Mouse (Mus musculus) thymus, adult 2 months (tissue): ENCODE results near the gene Zfp296. TPM values are rescaled to one million over a fixed set of nuclear protein-coding genes. Genes with fewer than 3 reads are reported as not detected.

Experiments used
- DNase-seq: peaks from one replicate; pipeline ENCODE4 v3.0.0; 2021
- H3K27ac ChIP-seq: fragments of 200-500 bp; 2 replicates; pipeline ENCODE4 v1.5.1; 2012; ENCODE audit warnings: low read length, control low read depth; ENCODE audit not compliant: control insufficient read depth, insufficient read depth
- H3K27me3 ChIP-seq: fragments of 200-500 bp; 2 replicates; pipeline ENCODE4 v1.6.1; 2012; ENCODE audit warnings: mild to moderate bottlenecking, low read length, moderate library complexity, mixed read lengths; ENCODE audit not compliant: control insufficient read depth, insufficient read depth
- H3K36me3 ChIP-seq: fragments of 200-500 bp; 2 replicates; pipeline ENCODE4 v1.6.1; 2012; ENCODE audit warnings: mild to moderate bottlenecking, low read length, moderate library complexity; ENCODE audit not compliant: control insufficient read depth, insufficient read depth
- H3K4me1 ChIP-seq: fragments of 200-500 bp; replicated peaks from 2 replicates; pipeline ENCODE4 v1.6.1; 2012; ENCODE audit warnings: low read length; ENCODE audit not compliant: control insufficient read depth, insufficient read depth
- H3K4me3 ChIP-seq: fragments of 200-500 bp; 2 replicates; pipeline ENCODE4 v1.5.1; 2012; ENCODE audit warnings: mild to moderate bottlenecking, low read length, control low read depth, moderate library complexity; ENCODE audit not compliant: control insufficient read depth, insufficient read depth
- CTCF ChIP-seq: fragments of 200-500 bp; IDR thresholded peaks from 2 replicates; pipeline ENCODE4 v1.5.1; 2012; ENCODE audit warnings: mild to moderate bottlenecking, control low read depth, low read length, moderate library complexity, borderline replicate concordance; ENCODE audit not compliant: control insufficient read depth, poor library complexity, insufficient read depth; ENCODE audit errors: extremely low read depth
- POLR2A ChIP-seq: fragments of 200-500 bp; IDR thresholded peaks from 2 replicates; pipeline ENCODE4 v1.6.1; 2012; ENCODE audit warnings: mild to moderate bottlenecking, low read length, control low read depth, moderate library complexity; ENCODE audit not compliant: control insufficient read depth, poor library complexity, insufficient read depth; ENCODE audit errors: extremely low read depth
- WGBS: fragments of 180-500 bp; shearing (Covaris S2); methylation state at CpG from one replicate; pipeline ENCODE4 v1.1.7; 2018; 5-methylcytosine and 5-hydroxymethylcytosine counted together
- polyA plus RNA-seq: library from polyadenylated mRNA; depleted of rRNA; stranded (reverse); fragments of >200 nt; gene quantifications from 2 replicates; pipeline ENCODE4 v1.2.3, GENCODE M21; 2012

Zfp296 gene
- polyA plus RNA-seq, 1 experiment: 4.7 TPM

GRCm38 (mm10) chr7:19609641-19610332 is 32.7 kb downstream of the Zfp296 start:
- Histone ChIP-seq H3K4me1 (no peaks in the 10 kb centered on the region), H3K4me3 (no peak overlapping the region), H3K27me3 (no peaks in the 10 kb centered on the region), H3K27ac (no peak overlapping the region), H3K36me3 (no peaks in the 10 kb centered on the region)
- 96% methylated on average over 12 of the region's 12 CpGs for WGBS
- TF ChIP-seq POLR2A (no peak), CTCF (no peak)
- DNase-seq: no peak

- H3K4me3 ChIP-seq: no peak overlapping the region
- 85% methylated on average over 5 of the region's 5 CpGs for WGBS
- H3K27me3 ChIP-seq: no peaks in the 10 kb centered on the region
- no peaks in the 10 kb centered on the region for H3K4me1 ChIP-seq
- no peak for TF ChIP-seq CTCF
- TF ChIP-seq POLR2A: no peak
- no peaks in the 10 kb centered on the region for H3K36me3 ChIP-seq
- no peak for DNase-seq
- H3K27ac ChIP-seq: no peak overlapping the region
Measured at GRCm38 (mm10) chr7:19610969-19611368, 33.9 kb downstream of the Zfp296 start.

GRCm38 (mm10) chr7:19615036-19615577 is 38.0 kb downstream of the Zfp296 start:
- Histone ChIP-seq H3K27me3 (no peaks in the 10 kb centered on the region), H3K27ac (no peak overlapping the region), H3K4me1 (no peaks in the 10 kb centered on the region), H3K36me3 (no peaks in the 10 kb centered on the region), H3K4me3 (no peak overlapping the region)
- DNase-seq: no peak
- 79% methylated on average over 12 of the region's 12 CpGs for WGBS
- TF ChIP-seq POLR2A (no peak), CTCF (no peak)

- Histone ChIP-seq H3K27ac (no peak overlapping the region), H3K27me3 (no peaks in the 10 kb centered on the region), H3K36me3 (no peaks in the 10 kb centered on the region), H3K4me3 (no peak overlapping the region), H3K4me1 (no peaks in the 10 kb centered on the region)
- WGBS: 59% methylated on average over 35 of the region's 35 CpGs
- peak; percentile 67 for DNase-seq
- TF ChIP-seq POLR2A: no peak
- no peak for TF ChIP-seq CTCF
Measured at GRCm38 (mm10) chr7:19619004-19619801, 42.1 kb downstream of the Zfp296 start.

GRCm38 (mm10) chr7:19620811-19621210 is 43.7 kb downstream of the Zfp296 start:
- Histone ChIP-seq H3K4me1 (no peaks in the 10 kb centered on the region), H3K27me3 (no peaks in the 10 kb centered on the region), H3K4me3 (no peak overlapping the region), H3K36me3 (no peaks in the 10 kb centered on the region), H3K27ac (no peak overlapping the region)
- no peak for TF ChIP-seq CTCF
- no peak for TF ChIP-seq POLR2A
- WGBS: 96% methylated on average over 7 of the region's 7 CpGs
- DNase-seq: no peak

GRCm38 (mm10) chr7:19622241-19622640 is 45.2 kb downstream of the Zfp296 start:
- no peak for DNase-seq
- TF ChIP-seq POLR2A (no peak), CTCF (no peak)
- no peak overlapping the region for H3K27ac ChIP-seq
- no peaks in the 10 kb centered on the region for H3K36me3 ChIP-seq
- H3K4me3 ChIP-seq: no peak overlapping the region
- no peaks in the 10 kb centered on the region for H3K27me3 ChIP-seq
- H3K4me1 ChIP-seq: no peaks in the 10 kb centered on the region
- WGBS: 91% methylated on average over 6 of the region's 6 CpGs

- H3K27me3 ChIP-seq: no peaks in the 10 kb centered on the region
- DNase-seq: no peak
- 88% methylated on average over 2 of the region's 2 CpGs for WGBS
- TF ChIP-seq CTCF (no peak), POLR2A (no peak)
- H3K4me1 ChIP-seq: peaks cover 8% of the 10 kb centered on the region
- H3K4me3 ChIP-seq: no peak overlapping the region
- H3K36me3 ChIP-seq: no peaks in the 10 kb centered on the region
- H3K27ac ChIP-seq: no peak overlapping the region
Measured at GRCm38 (mm10) chr7:19623433-19623832, 46.3 kb downstream of the Zfp296 start.
